Mouse (Mus musculus) cortical plate, adult 2 months (tissue): ENCODE data around the gene Camk2b. TPM values are rescaled to one million over a fixed set of nuclear protein-coding genes. Genes with fewer than 3 reads are reported as not detected.

Experiments used
- H3K27ac ChIP-seq: fragments of 200-500 bp; 2 replicates; pipeline ENCODE4 v1.5.1; 2012; ENCODE audit warnings: low read length, control low read depth, inconsistent platforms; ENCODE audit not compliant: insufficient read depth
- H3K4me1 ChIP-seq: fragments of 200-500 bp; 2 replicates; pipeline ENCODE4 v1.6.1; 2011; ENCODE audit warnings: low read length; ENCODE audit not compliant: control insufficient read depth, insufficient read depth
- H3K4me3 ChIP-seq: fragments of 200-500 bp; 2 replicates; pipeline ENCODE4 v1.5.1; 2011; ENCODE audit warnings: mild to moderate bottlenecking, low read length, control low read depth; ENCODE audit not compliant: insufficient read depth
- CTCF ChIP-seq: fragments of 200-500 bp; IDR thresholded peaks from 2 replicates; pipeline ENCODE4 v1.5.1; 2011; ENCODE audit warnings: mild to moderate bottlenecking, control low read depth, low read length; ENCODE audit not compliant: insufficient read depth; ENCODE audit errors: extremely low read depth
- POLR2A ChIP-seq: fragments of 200-500 bp; IDR thresholded peaks from 2 replicates; pipeline ENCODE4 v1.6.1; 2011; ENCODE audit warnings: mild to moderate bottlenecking, low read length, control low read depth; ENCODE audit not compliant: insufficient read depth; ENCODE audit errors: extremely low read depth
- polyA plus RNA-seq: library from polyadenylated mRNA; depleted of rRNA; stranded (reverse); fragments of >200 nt; gene quantifications from 2 replicates; pipeline ENCODE4 v1.2.3, GENCODE M21; 2012

Gene Camk2b
- polyA plus RNA-seq, 1 experiment: 499 TPM

GRCm38 (mm10) chr11:5973151-5973550 is 93.0 kb downstream of the Camk2b start:
- Histone ChIP-seq H3K4me3 (no peak overlapping the region), H3K27ac (no peak overlapping the region), H3K4me1 (0 out of 2 replicates have a peak, but pooled peaks cover 2% of the 10 kb centered on the region)
- TF ChIP-seq CTCF: no peak
- TF ChIP-seq POLR2A: no peak

GRCm38 (mm10) chr11:5971202-5971601 is 95.0 kb downstream of the Camk2b start:
- Histone ChIP-seq H3K4me3 (no peak overlapping the region), H3K27ac (no peak overlapping the region), H3K4me1 (0 out of 2 replicates have a peak, but pooled peaks cover 2% of the 10 kb centered on the region)
- TF ChIP-seq POLR2A (no peak), CTCF (no peak)

GRCm38 (mm10) chr11:5968223-5968622 is 97.9 kb downstream of the Camk2b start:
- TF ChIP-seq CTCF (no peak), POLR2A (0 out of 2 replicates have a peak, but pooled peaks have one; percentile 22)
- Histone ChIP-seq H3K27ac (0 out of 2 replicates have a peak overlapping the region, but pooled peaks have one; percentile 57), H3K4me3 (no peak overlapping the region), H3K4me1 (no peaks in the 10 kb centered on the region)

- Histone ChIP-seq H3K27ac (peak overlapping the region; percentile 14; the same call in 1 of the 2 replicates), H3K4me3 (no peak overlapping the region), H3K4me1 (no peaks in the 10 kb centered on the region)
- TF ChIP-seq POLR2A (peak; percentile 12; the same call in 1 of the 2 replicates), CTCF (no peak)
Measured at GRCm38 (mm10) chr11:5966751-5967150, 99.4 kb downstream of the Camk2b start.

GRCm38 (mm10) chr11:5965865-5966264 is 100.3 kb downstream of the Camk2b start:
- peak overlapping the region; percentile 20; the same call in 1 of the 2 replicates for H3K27ac ChIP-seq
- H3K4me3 ChIP-seq: no peak overlapping the region
- no peaks in the 10 kb centered on the region for H3K4me1 ChIP-seq
- TF ChIP-seq CTCF (no peak), POLR2A (0 out of 2 replicates have a peak, but pooled peaks have one; percentile 25)

- Histone ChIP-seq H3K4me1 (peaks cover 7% of the 10 kb centered on the region), H3K4me3 (no peak overlapping the region), H3K27ac (peak overlapping the region; percentile 17; the same call in 1 of the 2 replicates)
- TF ChIP-seq POLR2A: no peak
- no peak for TF ChIP-seq CTCF
Measured at GRCm38 (mm10) chr11:5960051-5960450, 106.1 kb downstream of the Camk2b start.

GRCm38 (mm10) chr11:5955546-5956276 is 110.5 kb downstream of the Camk2b start, which contains the start of gene Ykt6:
Ykt6 (plus strand) TSS chr11:5955693.
- H3K4me1 ChIP-seq: peaks cover 7% of the 10 kb centered on the region
- H3K27ac ChIP-seq: peak within 1 kb of the TSS; percentile 91
- H3K4me3 ChIP-seq: peak within 1 kb of the TSS; percentile 93
- TF ChIP-seq POLR2A (peak; percentile 77), CTCF (no peak)

GRCm38 (mm10) chr11:5954965-5955504 is 111.1 kb downstream of the Camk2b start:
- TF ChIP-seq CTCF: peak; percentile 26
- no peak for TF ChIP-seq POLR2A
- peaks cover 7% of the 10 kb centered on the region for H3K4me1 ChIP-seq
- peak overlapping the region; percentile 91 for H3K27ac ChIP-seq
- H3K4me3 ChIP-seq: peak overlapping the region; percentile 93

- no peak for TF ChIP-seq POLR2A
- TF ChIP-seq CTCF: no peak
- H3K4me1 ChIP-seq: peaks cover 6% of the 10 kb centered on the region
- H3K4me3 ChIP-seq: no peak overlapping the region
- no peak overlapping the region for H3K27ac ChIP-seq
Measured at GRCm38 (mm10) chr11:5954435-5954834, 111.7 kb downstream of the Camk2b start.
